Mouse (Mus musculus) embryonic facial prominence, embryonic 13.5 days (tissue): ENCODE data around the gene Ssbp2. TPM values are rescaled to one million over a fixed set of nuclear protein-coding genes. Genes with fewer than 3 reads are reported as not detected.

Source experiments
- ATAC-seq: fragments of 200-750 bp; cut with Nextera tagmentation; 2 replicates; pipeline ENCODE4 v1.8.0; 2017; ENCODE audit warnings: low read depth; ENCODE audit not compliant: insufficient number of reproducible peaks, insufficient read depth, low FRiP score, low TSS enrichment
- H3K27ac ChIP-seq: fragments of 300-500 bp; sonication (generic); 2 replicates; pipeline ENCODE4 v1.5.1; 2015; ENCODE audit warnings: moderate library complexity, mild to moderate bottlenecking, inconsistent platforms
- H3K27me3 ChIP-seq: fragments of 300-500 bp; sonication (generic); 2 replicates; pipeline ENCODE4 v1.6.1; 2015; ENCODE audit warnings: mild to moderate bottlenecking, inconsistent platforms
- H3K36me3 ChIP-seq: fragments of 300-500 bp; sonication (generic); 2 replicates; pipeline ENCODE4 v1.6.1; 2015; ENCODE audit warnings: mild to moderate bottlenecking, inconsistent platforms
- H3K4me1 ChIP-seq: fragments of 300-500 bp; sonication (generic); 2 replicates; pipeline ENCODE4 v1.6.1; 2015; ENCODE audit warnings: inconsistent platforms
- H3K4me2 ChIP-seq: fragments of 300-500 bp; sonication (generic); 2 replicates; pipeline ENCODE4 v1.6.1; 2015; ENCODE audit warnings: moderate library complexity, mild to moderate bottlenecking, inconsistent platforms
- H3K4me3 ChIP-seq: fragments of 300-500 bp; sonication (generic); 2 replicates; pipeline ENCODE4 v1.5.1; 2015; ENCODE audit warnings: mild to moderate bottlenecking, inconsistent platforms
- H3K9ac ChIP-seq: fragments of 300-500 bp; sonication (generic); 2 replicates; pipeline ENCODE4 v1.6.1; 2015; ENCODE audit warnings: mild to moderate bottlenecking, inconsistent platforms
- H3K9me3 ChIP-seq: fragments of 300-500 bp; sonication (generic); 2 replicates; pipeline ENCODE4 v1.6.1; 2016; ENCODE audit warnings: inconsistent platforms
- WGBS: fragments of 180-500 bp; shearing (Covaris S2); methylation state at CpG from one replicate; pipeline ENCODE4 v1.1.7; 2015; ENCODE audit warnings: mixed read lengths; 5-methylcytosine and 5-hydroxymethylcytosine counted together
- polyA plus RNA-seq: library from polyadenylated mRNA; unstranded; fragments of >200 nt; fragmentation: Nextera tagmentation; extraction: Ambion mirVana; gene quantifications from 2 replicates; pipeline ENCODE4 v1.2.1, GENCODE M21; 2015

The Ssbp2 gene
- polyA plus RNA-seq, 1 experiment from 2014 or later = 228 TPM

GRCm38 (mm10) chr13:91638836-91639235 lies 178.8 kb downstream of the Ssbp2 start:
- Histone ChIP-seq H3K4me1 (peaks cover 3% of the 10 kb centered on the region), H3K27ac (no peak overlapping the region), H3K9me3 (no peaks in the 10 kb centered on the region), H3K4me2 (no peak overlapping the region), H3K27me3 (no peaks in the 10 kb centered on the region), H3K36me3 (no peaks in the 10 kb centered on the region), H3K4me3 (no peak overlapping the region), H3K9ac (no peak overlapping the region)
- no peak for ATAC-seq
- 78% methylated on average over 5 of the region's 5 CpGs for WGBS

- Histone ChIP-seq H3K27me3 (no peaks in the 10 kb centered on the region), H3K4me3 (no peak overlapping the region), H3K9ac (no peak overlapping the region), H3K4me1 (peaks cover 3% of the 10 kb centered on the region), H3K27ac (no peak overlapping the region), H3K9me3 (no peaks in the 10 kb centered on the region), H3K36me3 (no peaks in the 10 kb centered on the region), H3K4me2 (no peak overlapping the region)
- 42% methylated on average over 5 of the region's 5 CpGs for WGBS
- no peak for ATAC-seq
Observed at GRCm38 (mm10) chr13:91640219-91640618, 180.1 kb downstream of the Ssbp2 start.

- H3K27me3 ChIP-seq = no peaks in the 10 kb centered on the region
- H3K4me2 ChIP-seq = no peak overlapping the region
- H3K36me3 ChIP-seq = peaks cover 5% of the 10 kb centered on the region
- no peaks in the 10 kb centered on the region for H3K9me3 ChIP-seq
- H3K4me3 ChIP-seq = no peak overlapping the region
- WGBS = 36% methylated on average over 6 of the region's 6 CpGs
- no peak for ATAC-seq
- H3K27ac ChIP-seq = no peak overlapping the region
- no peaks in the 10 kb centered on the region for H3K4me1 ChIP-seq
- no peak overlapping the region for H3K9ac ChIP-seq
Observed at GRCm38 (mm10) chr13:91648240-91648639, 188.2 kb downstream of the Ssbp2 start.

- Histone ChIP-seq H3K4me2 (no peak overlapping the region), H3K4me1 (no peaks in the 10 kb centered on the region), H3K27me3 (no peaks in the 10 kb centered on the region), H3K9me3 (no peaks in the 10 kb centered on the region), H3K27ac (no peak overlapping the region), H3K9ac (no peak overlapping the region), H3K36me3 (peaks cover 5% of the 10 kb centered on the region), H3K4me3 (no peak overlapping the region)
- no peak for ATAC-seq
- WGBS = 65% methylated on average over 7 of the region's 7 CpGs
Observed at GRCm38 (mm10) chr13:91649926-91650325, 189.8 kb downstream of the Ssbp2 start.

GRCm38 (mm10) chr13:91661068-91661795 lies 201.1 kb downstream of the Ssbp2 start:
- ATAC-seq = no peak
- H3K36me3 ChIP-seq = no peaks in the 10 kb centered on the region
- no peak overlapping the region for H3K4me3 ChIP-seq
- no peaks in the 10 kb centered on the region for H3K27me3 ChIP-seq
- no peak overlapping the region for H3K4me2 ChIP-seq
- H3K9me3 ChIP-seq = no peaks in the 10 kb centered on the region
- H3K27ac ChIP-seq = no peak overlapping the region
- 55% methylated on average over 5 of the region's 5 CpGs for WGBS
- H3K4me1 ChIP-seq = peaks cover 4% of the 10 kb centered on the region; the same call in 1 of the 2 replicates
- H3K9ac ChIP-seq = no peak overlapping the region

- Histone ChIP-seq H3K27ac (no peak overlapping the region), H3K9ac (no peak overlapping the region), H3K9me3 (no peaks in the 10 kb centered on the region), H3K4me2 (no peak overlapping the region), H3K4me3 (no peak overlapping the region), H3K4me1 (peaks cover 4% of the 10 kb centered on the region; the same call in 1 of the 2 replicates), H3K27me3 (no peaks in the 10 kb centered on the region), H3K36me3 (0 out of 2 replicates have a peak, but pooled peaks cover 3% of the 10 kb centered on the region)
- WGBS = 63% methylated on average over 2 of the region's 2 CpGs
- ATAC-seq = no peak
Observed at GRCm38 (mm10) chr13:91662751-91663150, 202.7 kb downstream of the Ssbp2 start.

- peaks cover 34% of the 10 kb centered on the region for H3K36me3 ChIP-seq
- ATAC-seq = no peak
- 75% methylated on average over 3 of the region's 3 CpGs for WGBS
- H3K4me1 ChIP-seq = no peaks in the 10 kb centered on the region
- H3K27me3 ChIP-seq = no peaks in the 10 kb centered on the region
- no peak overlapping the region for H3K4me2 ChIP-seq
- H3K9ac ChIP-seq = no peak overlapping the region
- no peak overlapping the region for H3K27ac ChIP-seq
- H3K4me3 ChIP-seq = no peak overlapping the region
- no peaks in the 10 kb centered on the region for H3K9me3 ChIP-seq
Observed at GRCm38 (mm10) chr13:91673241-91673640, 213.2 kb downstream of the Ssbp2 start.

- no peak for ATAC-seq
- H3K4me3 ChIP-seq = no peak overlapping the region
- 90% methylated on average over 8 of the region's 8 CpGs for WGBS
Observed at GRCm38 (mm10) chr13:91680764-91681437, 220.8 kb downstream of the Ssbp2 start.

GRCm38 (mm10) chr13:91681474-91681873 lies 221.4 kb downstream of the Ssbp2 start:
- Histone ChIP-seq H3K4me3 (no peak overlapping the region), H3K27me3 (no peaks in the 10 kb centered on the region), H3K9me3 (no peaks in the 10 kb centered on the region), H3K9ac (no peak overlapping the region), H3K36me3 (peaks cover 42% of the 10 kb centered on the region), H3K4me2 (no peak overlapping the region), H3K4me1 (no peaks in the 10 kb centered on the region), H3K27ac (no peak overlapping the region)
- WGBS = 95% methylated on average over 3 of the region's 3 CpGs
- no peak for ATAC-seq

More at GRCm38 (mm10) chr13:91680764-91681437, 220.8 kb downstream of the Ssbp2 start:
- Histone ChIP-seq H3K27me3 (no peaks in the 10 kb centered on the region), H3K27ac (no peak overlapping the region), H3K9ac (no peak overlapping the region), H3K9me3 (no peaks in the 10 kb centered on the region), H3K4me2 (no peak overlapping the region), H3K36me3 (peaks cover 39% of the 10 kb centered on the region), H3K4me1 (no peaks in the 10 kb centered on the region)

GRCm38 (mm10) chr13:91690118-91690517 lies 230.0 kb downstream of the Ssbp2 start:
- Histone ChIP-seq H3K27me3 (no peaks in the 10 kb centered on the region), H3K9me3 (peaks cover 3% of the 10 kb centered on the region; the same call in 1 of the 2 replicates), H3K4me2 (no peak overlapping the region), H3K27ac (no peak overlapping the region), H3K4me3 (no peak overlapping the region), H3K4me1 (peaks cover 8% of the 10 kb centered on the region), H3K36me3 (peaks cover 21% of the 10 kb centered on the region), H3K9ac (no peak overlapping the region)
- no peak for ATAC-seq
- 66% methylated on average over 5 of the region's 5 CpGs for WGBS

GRCm38 (mm10) chr13:91693615-91694014 lies 233.5 kb downstream of the Ssbp2 start:
- WGBS = 66% methylated on average over 7 of the region's 7 CpGs

GRCm38 (mm10) chr13:91695406-91695805 lies 235.3 kb downstream of the Ssbp2 start:
- Histone ChIP-seq H3K36me3 (peaks cover 22% of the 10 kb centered on the region), H3K27ac (no peak overlapping the region), H3K9me3 (no peaks in the 10 kb centered on the region), H3K9ac (no peak overlapping the region), H3K4me2 (no peak overlapping the region), H3K27me3 (no peaks in the 10 kb centered on the region), H3K4me3 (no peak overlapping the region), H3K4me1 (peaks cover 4% of the 10 kb centered on the region; the same call in 1 of the 2 replicates)
- no peak for ATAC-seq
- 84% methylated on average over 2 of the region's 2 CpGs for WGBS

More at GRCm38 (mm10) chr13:91693615-91694014, 233.5 kb downstream of the Ssbp2 start:
- H3K4me1 ChIP-seq = peaks cover 12% of the 10 kb centered on the region
- no peak for ATAC-seq
- H3K4me3 ChIP-seq = no peak overlapping the region
- H3K27me3 ChIP-seq = no peaks in the 10 kb centered on the region
- H3K9me3 ChIP-seq = no peaks in the 10 kb centered on the region
- H3K27ac ChIP-seq = no peak overlapping the region
- no peak overlapping the region for H3K9ac ChIP-seq
- peaks cover 15% of the 10 kb centered on the region for H3K36me3 ChIP-seq
- no peak overlapping the region for H3K4me2 ChIP-seq
